Mouse (Mus musculus): ENCODE data around the gene Olfr738. TPM values are rescaled to one million over a fixed set of nuclear protein-coding genes. Genes with fewer than 3 reads are reported as not detected.

The Olfr738 gene
- not detected in 2 replicates for polyA plus RNA-seq (2015; fragmentation: Nextera tagmentation; extraction: Ambion mirVana)

DNA sequence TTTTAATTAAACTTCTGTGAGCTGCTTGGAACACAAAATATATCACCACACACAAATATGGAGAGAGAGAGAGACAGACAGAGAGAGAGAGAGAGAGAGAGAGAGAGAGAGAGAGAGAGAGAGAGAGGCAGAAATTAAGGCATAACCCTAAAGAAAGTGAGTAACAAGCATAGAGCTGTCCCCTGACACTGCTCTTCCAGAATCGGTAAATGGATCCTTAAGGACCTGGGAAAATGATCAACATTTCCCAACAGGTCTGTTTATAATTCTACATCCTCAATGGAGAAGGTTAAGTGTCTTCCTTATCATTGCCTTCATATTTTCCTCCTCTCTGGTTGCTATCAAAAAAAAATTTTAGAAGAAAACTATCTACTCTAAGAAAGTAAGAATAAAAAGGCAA lies at the start of gene Olfr738:
Olfr738 (plus strand) TSS at position 301 of the 400 bp plus-strand sequence.
- Histone ChIP-seq H3K27me3 (replicated peaks) (no peaks in the 10 kb centered on the region), H3K4me3 (replicated peaks) (no peak within 1 kb of the TSS), H3K4me2 (no peak within 1 kb of the TSS), H3K36me3 (no peaks in the 10 kb centered on the region), H3K9me3 (no peaks in the 10 kb centered on the region), H3K9ac (no peak within 1 kb of the TSS), H3K27ac (no peak within 1 kb of the TSS), H3K4me1 (no peaks in the 10 kb centered on the region)
- 66% methylated on average over 1 of the region's 1 CpGs for WGBS
- ATAC-seq (ENCODE audit: insufficient read depth, low FRiP score, low read depth) = no peak

DNA sequence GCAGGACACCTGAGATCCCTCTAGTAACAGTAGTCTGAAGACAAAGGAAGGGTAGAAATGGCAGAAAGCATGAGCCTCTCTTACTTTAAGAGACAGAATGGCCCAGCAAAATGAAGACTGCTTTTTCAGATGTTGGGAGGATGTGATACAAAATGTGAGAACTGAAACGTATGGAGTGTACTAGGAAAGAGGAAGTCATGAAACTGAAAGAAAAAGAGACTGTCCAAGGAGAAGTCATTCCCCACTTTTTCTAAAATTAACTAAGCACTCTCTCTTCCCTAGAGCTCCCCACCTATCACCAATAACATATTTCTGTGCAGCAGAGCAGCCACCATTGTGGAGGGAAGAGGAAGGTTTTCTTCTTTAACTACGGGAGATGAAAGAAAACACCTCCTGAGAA lies 49.8 kb upstream of the Olfr738 start, which contains the start of gene Tlr11:
Tlr11 (plus strand) TSS at position 322 of the 400 bp plus-strand sequence.
- no peaks in the 10 kb centered on the region for H3K9me3 ChIP-seq
- H3K27ac ChIP-seq = no peak within 1 kb of the TSS
- H3K4me1 ChIP-seq = no peaks in the 10 kb centered on the region
- H3K4me3 ChIP-seq (replicated peaks) = no peak within 1 kb of the TSS
- no peak within 1 kb of the TSS for H3K4me2 ChIP-seq
- no peak within 1 kb of the TSS for H3K9ac ChIP-seq
- no peak for ATAC-seq (ENCODE audit: insufficient read depth, low FRiP score, low read depth)
- no peaks in the 10 kb centered on the region for H3K27me3 ChIP-seq (replicated peaks)
- WGBS = 80% methylated on average over 2 of the region's 2 CpGs
- H3K36me3 ChIP-seq = no peaks in the 10 kb centered on the region

- 90% methylated on average over 3 of the region's 3 CpGs for WGBS
- H3K4me3 ChIP-seq (replicated peaks) = no peak overlapping the region
- no peak overlapping the region for H3K27ac ChIP-seq
- H3K9ac ChIP-seq = no peak overlapping the region
- H3K4me1 ChIP-seq = no peaks in the 10 kb centered on the region
- no peak overlapping the region for H3K4me2 ChIP-seq
- H3K36me3 ChIP-seq = no peaks in the 10 kb centered on the region
- H3K9me3 ChIP-seq = no peaks in the 10 kb centered on the region
- ATAC-seq (ENCODE audit: insufficient read depth, low FRiP score, low read depth) = no peak
- H3K27me3 ChIP-seq (replicated peaks) = no peaks in the 10 kb centered on the region
These were observed 46.9 kb upstream of the Olfr738 start for GRCm38 (mm10) chr14:50360480-50360879.

- WGBS = 79% methylated on average over 2 of the region's 2 CpGs
- Histone ChIP-seq H3K27me3 (replicated peaks) (no peaks in the 10 kb centered on the region), H3K4me2 (no peak overlapping the region), H3K4me1 (no peaks in the 10 kb centered on the region), H3K9me3 (no peaks in the 10 kb centered on the region), H3K27ac (no peak overlapping the region), H3K4me3 (replicated peaks) (no peak overlapping the region), H3K9ac (no peak overlapping the region), H3K36me3 (no peaks in the 10 kb centered on the region)
- no peak for ATAC-seq (ENCODE audit: insufficient read depth, low FRiP score, low read depth)
These were observed 43.8 kb upstream of the Olfr738 start for GRCm38 (mm10) chr14:50363561-50363960.

GRCm38 (mm10) chr14:50380863-50381262 lies 26.5 kb upstream of the Olfr738 start, which contains the start of gene Olfr736:
Gene Olfr736 (plus strand): TSS chr14:50381163.
- Histone ChIP-seq H3K9ac (no peak within 1 kb of the TSS), H3K4me1 (no peaks in the 10 kb centered on the region), H3K27ac (no peak within 1 kb of the TSS), H3K27me3 (replicated peaks) (no peaks in the 10 kb centered on the region), H3K36me3 (no peaks in the 10 kb centered on the region), H3K4me2 (no peak within 1 kb of the TSS), H3K4me3 (replicated peaks) (no peak within 1 kb of the TSS), H3K9me3 (no peaks in the 10 kb centered on the region)
- WGBS = 55% methylated on average over 2 of the region's 2 CpGs
- no peak for ATAC-seq (ENCODE audit: insufficient read depth, low FRiP score, low read depth)

DNA sequence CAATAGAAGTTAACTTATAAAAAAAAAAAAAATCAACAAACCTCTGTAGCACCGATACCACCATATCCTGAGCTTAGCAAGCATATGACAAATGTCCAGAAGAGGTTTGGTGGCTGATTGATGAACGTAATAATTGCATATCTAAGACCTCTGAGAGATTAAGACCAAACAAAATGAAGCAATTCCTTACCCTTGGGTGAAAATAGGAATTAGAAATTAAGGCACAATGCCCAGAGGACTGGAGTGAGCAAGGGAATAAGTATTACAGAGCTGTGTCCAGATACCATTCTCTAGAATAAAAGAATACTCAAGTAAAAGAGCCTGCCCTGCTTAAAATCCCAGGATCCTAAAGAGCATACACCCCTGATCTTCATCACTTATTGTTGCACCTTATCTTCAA lies 11.0 kb downstream of the Olfr738 start, which contains the start of gene Olfr739:
Olfr739 (plus strand) TSS at position 301 of the 400 bp plus-strand sequence.
- no peak within 1 kb of the TSS for H3K27ac ChIP-seq
- H3K9ac ChIP-seq = no peak within 1 kb of the TSS
- no peak within 1 kb of the TSS for H3K4me3 ChIP-seq (replicated peaks)
- ATAC-seq (ENCODE audit: insufficient read depth, low FRiP score, low read depth) = no peak
- WGBS = 64% methylated on average over 2 of the region's 2 CpGs
- no peaks in the 10 kb centered on the region for H3K4me1 ChIP-seq
- H3K4me2 ChIP-seq = no peak within 1 kb of the TSS
- no peaks in the 10 kb centered on the region for H3K36me3 ChIP-seq
- no peaks in the 10 kb centered on the region for H3K9me3 ChIP-seq
- no peaks in the 10 kb centered on the region for H3K27me3 ChIP-seq (replicated peaks)

DNA sequence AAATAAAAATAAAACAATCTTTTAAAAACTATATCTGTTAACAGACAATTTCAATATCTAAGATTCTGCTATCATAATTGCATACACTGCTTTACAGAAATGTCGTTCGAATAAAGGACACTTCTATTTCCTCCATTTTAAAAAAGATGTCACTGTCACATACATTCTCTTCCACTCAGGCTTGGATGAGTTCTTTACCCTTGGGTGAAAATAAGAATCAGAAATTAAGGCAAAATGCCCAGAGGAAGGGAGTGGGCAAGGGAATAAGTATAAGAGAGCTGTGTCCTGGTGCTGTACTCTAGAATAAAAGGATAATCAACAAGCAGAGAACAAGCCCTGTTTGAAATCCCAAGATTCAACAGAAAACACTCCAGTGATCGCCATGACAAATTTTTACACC lies 37.9 kb downstream of the Olfr738 start, which contains the start of gene Olfr740:
Olfr740 (plus strand) TSS at position 301 of the 400 bp plus-strand sequence.
- Histone ChIP-seq H3K9ac (no peak within 1 kb of the TSS), H3K27me3 (replicated peaks) (no peaks in the 10 kb centered on the region), H3K27ac (no peak within 1 kb of the TSS), H3K4me3 (replicated peaks) (no peak within 1 kb of the TSS), H3K36me3 (no peaks in the 10 kb centered on the region), H3K4me1 (no peaks in the 10 kb centered on the region), H3K9me3 (no peaks in the 10 kb centered on the region), H3K4me2 (no peak within 1 kb of the TSS)
- ATAC-seq (ENCODE audit: insufficient read depth, low FRiP score, low read depth) = no peak
- WGBS = 80% methylated on average over 3 of the region's 3 CpGs

Other genes with a start within 250 kb of the Olfr738 start
- gene Olfr730, start 219.4 kb upstream of the Olfr738 start, polyA plus RNA-seq (2015; fragmentation: Nextera tagmentation; extraction: Ambion mirVana) = not detected in 2 replicates
- gene Olfr731, start 165.7 kb upstream of the Olfr738 start, polyA plus RNA-seq (2015; fragmentation: Nextera tagmentation; extraction: Ambion mirVana) = not detected in 2 replicates
- not detected in 2 replicates for gene Olfr732, start 123.4 kb upstream of the Olfr738 start, polyA plus RNA-seq (2015; fragmentation: Nextera tagmentation; extraction: Ambion mirVana)
- not detected in 2 replicates for gene Olfr733, start 106.0 kb upstream of the Olfr738 start, polyA plus RNA-seq (2015; fragmentation: Nextera tagmentation; extraction: Ambion mirVana)
- gene Olfr734, start 80.8 kb upstream of the Olfr738 start, polyA plus RNA-seq (2015; fragmentation: Nextera tagmentation; extraction: Ambion mirVana) = not detected in 2 replicates
- gene Olfr735, start 58.7 kb upstream of the Olfr738 start, polyA plus RNA-seq (2015; fragmentation: Nextera tagmentation; extraction: Ambion mirVana) = not detected in 2 replicates
- gene Tlr11, start 49.7 kb upstream of the Olfr738 start, polyA plus RNA-seq (2015; fragmentation: Nextera tagmentation; extraction: Ambion mirVana) = not detected in 2 replicates
- gene Olfr736, start 26.4 kb upstream of the Olfr738 start, polyA plus RNA-seq (2015; fragmentation: Nextera tagmentation; extraction: Ambion mirVana) = not detected in 2 replicates
- not detected in 2 replicates for gene Olfr739, start 11.1 kb downstream of the Olfr738 start, polyA plus RNA-seq (2015; fragmentation: Nextera tagmentation; extraction: Ambion mirVana)
- not detected in 2 replicates for gene Olfr740, start 38.0 kb downstream of the Olfr738 start, polyA plus RNA-seq (2015; fragmentation: Nextera tagmentation; extraction: Ambion mirVana)
- gene Olfr741, start 65.2 kb downstream of the Olfr738 start, polyA plus RNA-seq (2015; fragmentation: Nextera tagmentation; extraction: Ambion mirVana) = not detected in 2 replicates
- gene Olfr742, start 96.0 kb downstream of the Olfr738 start, polyA plus RNA-seq (2015; fragmentation: Nextera tagmentation; extraction: Ambion mirVana) = not detected in 2 replicates
- not detected in 2 replicates for gene Olfr743, start 114.3 kb downstream of the Olfr738 start, polyA plus RNA-seq (2015; fragmentation: Nextera tagmentation; extraction: Ambion mirVana)
- not detected in 2 replicates for gene Olfr744, start 207.3 kb downstream of the Olfr738 start, polyA plus RNA-seq (2015; fragmentation: Nextera tagmentation; extraction: Ambion mirVana)
- not detected in 2 replicates for gene Olfr745, start 231.8 kb downstream of the Olfr738 start, polyA plus RNA-seq (2015; fragmentation: Nextera tagmentation; extraction: Ambion mirVana)
- gene Olfr746, start 239.5 kb downstream of the Olfr738 start, polyA plus RNA-seq (2015; fragmentation: Nextera tagmentation; extraction: Ambion mirVana) = not detected in 2 replicates

Measured in stomach, embryonic 15.5 days (tissue).